Mouse (Mus musculus) neural tube, embryonic 10.5 days (tissue): ENCODE measurements around the gene Hdhd3.

Experiments
- DNase-seq: peaks from one replicate; pipeline ENCODE4 v3.0.0-alpha.2; 2017; ENCODE audit warnings: low spot score; ENCODE audit errors: extremely low spot score

The Hdhd3 gene

GRCm38 (mm10) chr4:62477542-62478244, 25.6 kb downstream of the Hdhd3 start:
- no peak for DNase-seq

GRCm38 (mm10) chr4:62475793-62476192, 27.5 kb downstream of the Hdhd3 start:
- no peak for DNase-seq

- no peak for DNase-seq
Observed at GRCm38 (mm10) chr4:62475131-62475530, 28.1 kb downstream of the Hdhd3 start.

GRCm38 (mm10) chr4:62472071-62472470, 31.2 kb downstream of the Hdhd3 start:
- DNase-seq: no peak

- DNase-seq: peak; percentile 89
Observed at GRCm38 (mm10) chr4:62470598-62471051, 32.6 kb downstream of the Hdhd3 start, which contains the start of gene Wdr31. Wdr31 (minus strand) TSS chr4:62470896.

- DNase-seq: no peak
Observed at GRCm38 (mm10) chr4:62468158-62468557, 35.1 kb downstream of the Hdhd3 start.

- DNase-seq: no peak
Observed at GRCm38 (mm10) chr4:62463124-62463523, 40.1 kb downstream of the Hdhd3 start.

GRCm38 (mm10) chr4:62460348-62460747, 42.9 kb downstream of the Hdhd3 start:
- DNase-seq: no peak

- no peak for DNase-seq
Observed at GRCm38 (mm10) chr4:62459081-62459480, 44.2 kb downstream of the Hdhd3 start.

GRCm38 (mm10) chr4:62454995-62455394, 48.3 kb downstream of the Hdhd3 start:
- no peak for DNase-seq
